Mouse (Mus musculus) CH12.LX (cell line): ENCODE results near the gene Timd2. TPM values are rescaled to one million over a fixed set of nuclear protein-coding genes. Genes with fewer than 3 reads are reported as not detected.
"Not testable (repeated sequence)": the region's sequence is repeated elsewhere in the genome, so short reads cannot be mapped to it uniquely, and the experiment has no call there.

Experiments used
- DNase-seq: peaks from one replicate; pipeline ENCODE4 v3.0.0-alpha.2; 2013; ENCODE audit errors: extremely low read depth
- H3K27ac ChIP-seq: 2 replicates; pipeline ENCODE4 v1.5.1; 2012; ENCODE audit warnings: low read depth, mild to moderate bottlenecking, control low read depth, moderate library complexity; ENCODE audit not compliant: insufficient read depth
- H3K27me3 ChIP-seq: replicated peaks from 2 replicates; pipeline ENCODE3; 2012; ENCODE audit warnings: inconsistent platforms
- H3K36me3 ChIP-seq, 2 experiments: replicated peaks in 1 of 2; 2 replicates each; pipeline versions ENCODE3 to v1.6.1; 2012; ENCODE audit warnings: inconsistent platforms in 1 of 2, low read length in 1 of 2, mild to moderate bottlenecking in 1 of 2, mixed read lengths in 1 of 2, moderate library complexity in 1 of 2; ENCODE audit not compliant: control insufficient read depth in 1 of 2, insufficient read depth in 1 of 2
- H3K4me1 ChIP-seq, 2 experiments: 2 replicates each; pipeline ENCODE4 v1.6.1; 2012; ENCODE audit warnings: inconsistent platforms in 1 of 2, moderate library complexity in 1 of 2; ENCODE audit not compliant: insufficient read depth in 2 of 2, control insufficient read depth in 1 of 2
- H3K4me2 ChIP-seq: 2 replicates; pipeline ENCODE4 v1.6.1; 2012; ENCODE audit warnings: low read depth, mild to moderate bottlenecking, control low read depth; ENCODE audit not compliant: poor library complexity, insufficient read depth, severe bottlenecking
- H3K4me3 ChIP-seq, 3 experiments: fragments of 150-350 bp in 1 of 3; sonication (generic) in 1 of 3; replicated peaks in 1 of 3; 2 replicates each; pipeline versions ENCODE3 to v1.5.1; 2011 to 2012; ENCODE audit warnings: low read depth in 2 of 3, low read length in 2 of 3, mild to moderate bottlenecking in 2 of 3, moderate library complexity in 2 of 3, control low read depth in 1 of 3, improper control_type of control experiment in 1 of 3, inconsistent platforms in 1 of 3, mixed read lengths in 1 of 3; ENCODE audit not compliant: poor library complexity in 1 of 3
- H3K79me2 ChIP-seq: replicated peaks from 2 replicates; pipeline ENCODE4 v1.6.1; 2012; ENCODE audit warnings: mild to moderate bottlenecking, moderate library complexity; ENCODE audit not compliant: control insufficient read depth, poor library complexity, insufficient read depth, severe bottlenecking; ENCODE audit errors: extremely low read depth
- H3K9ac ChIP-seq: 2 replicates; pipeline ENCODE4 v1.6.1; 2012; ENCODE audit warnings: low read depth, mild to moderate bottlenecking, control low read depth, moderate library complexity; ENCODE audit not compliant: insufficient read depth
- H3K9me3 ChIP-seq: replicated peaks from 2 replicates; pipeline ENCODE3; 2012; ENCODE audit warnings: low read length, inconsistent platforms, mixed read lengths
- ETS1 ChIP-seq: conservative IDR thresholded peaks from 2 replicates; pipeline ENCODE4 v1.6.1; 2012; ENCODE audit warnings: low read depth, mild to moderate bottlenecking, inconsistent platforms, low read length, improper control_type of control experiment, moderate library complexity
- KAT2A ChIP-seq: IDR thresholded peaks from 2 replicates; pipeline ENCODE4 v1.6.1; 2012; ENCODE audit warnings: low read length, improper control_type of control experiment, inconsistent platforms; ENCODE audit not compliant: insufficient replicate concordance
- MAZ ChIP-seq: IDR thresholded peaks from 2 replicates; pipeline ENCODE4 v1.6.1; 2012; ENCODE audit warnings: low read depth, mild to moderate bottlenecking, inconsistent platforms, low read length, improper control_type of control experiment, moderate library complexity
- MEF2A ChIP-seq: IDR thresholded peaks from 2 replicates; pipeline ENCODE4 v1.6.1; 2014; ENCODE audit warnings: low read depth, mild to moderate bottlenecking, inconsistent platforms, low read length, improper control_type of control experiment, borderline replicate concordance
- NELFE ChIP-seq: IDR thresholded peaks from 2 replicates; pipeline ENCODE4 v1.6.1; 2011; ENCODE audit warnings: low read depth, low read length, improper control_type of control experiment
- NRF1 ChIP-seq: IDR thresholded peaks from 2 replicates; pipeline ENCODE4 v1.6.1; 2014; ENCODE audit warnings: low read depth, mild to moderate bottlenecking, inconsistent platforms, low read length, improper control_type of control experiment, moderate library complexity
- POLR2A ChIP-seq: IDR thresholded peaks from 2 replicates; pipeline ENCODE4 v1.6.1; 2011; ENCODE audit warnings: low read depth, mild to moderate bottlenecking, improper control_type of control experiment, low read length
- RCOR1 ChIP-seq: conservative IDR thresholded peaks from 2 replicates; pipeline ENCODE4 v1.6.1; 2012; ENCODE audit warnings: low read depth, mild to moderate bottlenecking, inconsistent platforms, low read length, improper control_type of control experiment
- UBTF ChIP-seq: IDR thresholded peaks from 2 replicates; pipeline ENCODE4 v1.6.1; 2012; ENCODE audit warnings: low read depth, mild to moderate bottlenecking, inconsistent platforms, low read length, improper control_type of control experiment, moderate library complexity
- USF1 ChIP-seq: IDR thresholded peaks from 2 replicates; pipeline ENCODE4 v1.6.1; 2014; ENCODE audit warnings: low read depth, mild to moderate bottlenecking, inconsistent platforms, low read length, improper control_type of control experiment
- ZNF384 ChIP-seq: IDR thresholded peaks from 2 replicates; pipeline ENCODE4 v1.6.1; 2012; ENCODE audit warnings: low read depth, low read length, improper control_type of control experiment, inconsistent platforms
- dilution Hi-C: fragments of 300-500 bp; cut with MboI; formaldehyde crosslinking; loops from 2 replicates; pipeline ENCODE4 v1.14.3; 2020; ENCODE audit warnings: low sequenced_read_pairs; ENCODE audit not compliant: extremely low pct_unique_long_range_greater_than_20kb, extremely low pct_ligation_motif_present
- in situ Hi-C: fragments of 300-500 bp; cut with MboI; formaldehyde crosslinking; loops from 3 replicates; pipeline ENCODE4 v1.14.3; 2019; ENCODE audit warnings: low sequenced_read_pairs, low pct_ligation_motif_present, low pct_unique_long_range_greater_than_20kb, mixed read lengths
- polyA plus RNA-seq: library from polyadenylated mRNA; unstranded; fragments of >175 nt; gene quantifications from 2 replicates; pipeline ENCODE4 v1.2.1, GENCODE M21; 2012; ENCODE audit warnings: low read depth; ENCODE audit not compliant: insufficient read length
- total RNA-seq, 2 experiments: library from RNA; depleted of rRNA; stranded (reverse); fragments of 300-350 nt in 1 of 2; fragments of >200 nt in 1 of 2; gene quantifications; 2 replicates each; pipeline ENCODE4 v1.2.3; 2012 to 2014

The Timd2 gene
- total and polyA plus RNA-seq, 3 experiments = 66.3 to 241 (median 119) TPM

- H3K9ac ChIP-seq = no peak overlapping the region
- H3K4me1 ChIP-seq = peaks cover 0 to 40% of the 10 kb centered on the region in 2 experiments; a peak in 2 of 4 replicates
- no peaks in the 10 kb centered on the region for H3K36me3 ChIP-seq
- H3K9me3 ChIP-seq = no peaks in the 10 kb centered on the region
- TF ChIP-seq ETS1 = no peak
- no peak for TF ChIP-seq ZNF384
- no peak for TF ChIP-seq USF1
- TF ChIP-seq MEF2A = no peak
- TF ChIP-seq POLR2A = no peak
- TF ChIP-seq NRF1 = no peak
- no peaks in the 10 kb centered on the region for H3K79me2 ChIP-seq
- dilution Hi-C loops (no loop called here), in situ Hi-C loops (loop anchor here (10.0 kb wide), 3 partner anchors 145 to 295 kb away; partner anchors contain the start of gene Gm12169)
- H3K4me3 ChIP-seq = no peak overlapping the region
- no peak for DNase-seq
- H3K27ac ChIP-seq = no peak overlapping the region
- no peaks in the 10 kb centered on the region for H3K27me3 ChIP-seq
- no peak overlapping the region for H3K4me2 ChIP-seq
Observed at GRCm38 (mm10) chr11:46739501-46739900, 32.6 kb upstream of the Timd2 start.

- H3K27me3 ChIP-seq, H3K4me3 ChIP-seq, H3K36me3 ChIP-seq, dilution Hi-C loops, H3K9ac ChIP-seq, DNase-seq, H3K9me3 ChIP-seq, H3K27ac ChIP-seq, H3K4me2 ChIP-seq, H3K79me2 ChIP-seq: not testable (repeated sequence)
- peaks cover 0 to 18% of the 10 kb centered on the region in 2 experiments; a peak in 2 of 4 replicates for H3K4me1 ChIP-seq
- in situ Hi-C loops = loop anchor here (10.0 kb wide), 3 partner anchors 140 to 290 kb away; partner anchors contain the start of gene Gm12169
Observed at GRCm38 (mm10) chr11:46735076-46735475, 28.2 kb upstream of the Timd2 start, which contains the start of gene Havcr1. Gene Havcr1 (plus strand): TSS chr11:46735080.

- no peak overlapping the region for H3K27ac ChIP-seq
- dilution Hi-C loops (no loop called here), in situ Hi-C loops (loop anchor here (10.0 kb wide), 3 partner anchors 140 to 290 kb away; partner anchors contain the start of gene Gm12169)
- H3K36me3 ChIP-seq = no peaks in the 10 kb centered on the region
- H3K4me2 ChIP-seq = no peak overlapping the region
- H3K79me2 ChIP-seq = no peaks in the 10 kb centered on the region
- DNase-seq = no peak
- H3K27me3 ChIP-seq = no peaks in the 10 kb centered on the region
- H3K4me3 ChIP-seq = no peak overlapping the region
- no peak for TF ChIP-seq MAZ
- TF ChIP-seq NRF1 = no peak
- no peak for TF ChIP-seq KAT2A
- no peak for TF ChIP-seq UBTF
- no peak for TF ChIP-seq POLR2A
- TF ChIP-seq RCOR1 = no peak
- TF ChIP-seq NELFE = no peak
- no peak overlapping the region for H3K9ac ChIP-seq
- H3K4me1 ChIP-seq = peaks cover 0 to 14% of the 10 kb centered on the region in 2 experiments; a peak in 2 of 4 replicates
- H3K9me3 ChIP-seq = no peaks in the 10 kb centered on the region
Observed at GRCm38 (mm10) chr11:46734617-46735016, 27.8 kb upstream of the Timd2 start.
